Mouse (Mus musculus) cortical plate, adult 2 months (tissue): Measurements from ENCODE around the gene Dus3l. TPM values are rescaled to one million over a fixed set of nuclear protein-coding genes. Genes with fewer than 3 reads are reported as not detected.
A peak's percentile ranks its signal among the peaks of the same experiment; 100 is the strongest.

Experiments
- H3K27ac ChIP-seq: fragments of 200-500 bp; 2 replicates; pipeline ENCODE4 v1.5.1; 2012; ENCODE audit warnings: low read length, control low read depth, inconsistent platforms; ENCODE audit not compliant: insufficient read depth
- H3K4me1 ChIP-seq: fragments of 200-500 bp; 2 replicates; pipeline ENCODE4 v1.6.1; 2011; ENCODE audit warnings: low read length; ENCODE audit not compliant: control insufficient read depth, insufficient read depth
- H3K4me3 ChIP-seq: fragments of 200-500 bp; 2 replicates; pipeline ENCODE4 v1.5.1; 2011; ENCODE audit warnings: mild to moderate bottlenecking, low read length, control low read depth; ENCODE audit not compliant: insufficient read depth
- CTCF ChIP-seq: fragments of 200-500 bp; IDR thresholded peaks from 2 replicates; pipeline ENCODE4 v1.5.1; 2011; ENCODE audit warnings: mild to moderate bottlenecking, control low read depth, low read length; ENCODE audit not compliant: insufficient read depth; ENCODE audit errors: extremely low read depth
- POLR2A ChIP-seq: fragments of 200-500 bp; IDR thresholded peaks from 2 replicates; pipeline ENCODE4 v1.6.1; 2011; ENCODE audit warnings: mild to moderate bottlenecking, low read length, control low read depth; ENCODE audit not compliant: insufficient read depth; ENCODE audit errors: extremely low read depth
- polyA plus RNA-seq: library from polyadenylated mRNA; depleted of rRNA; stranded (reverse); fragments of >200 nt; gene quantifications from 2 replicates; pipeline ENCODE4 v1.2.3, GENCODE M21; 2012

Gene Dus3l
- polyA plus RNA-seq, 1 experiment, result 137 TPM

DNA sequence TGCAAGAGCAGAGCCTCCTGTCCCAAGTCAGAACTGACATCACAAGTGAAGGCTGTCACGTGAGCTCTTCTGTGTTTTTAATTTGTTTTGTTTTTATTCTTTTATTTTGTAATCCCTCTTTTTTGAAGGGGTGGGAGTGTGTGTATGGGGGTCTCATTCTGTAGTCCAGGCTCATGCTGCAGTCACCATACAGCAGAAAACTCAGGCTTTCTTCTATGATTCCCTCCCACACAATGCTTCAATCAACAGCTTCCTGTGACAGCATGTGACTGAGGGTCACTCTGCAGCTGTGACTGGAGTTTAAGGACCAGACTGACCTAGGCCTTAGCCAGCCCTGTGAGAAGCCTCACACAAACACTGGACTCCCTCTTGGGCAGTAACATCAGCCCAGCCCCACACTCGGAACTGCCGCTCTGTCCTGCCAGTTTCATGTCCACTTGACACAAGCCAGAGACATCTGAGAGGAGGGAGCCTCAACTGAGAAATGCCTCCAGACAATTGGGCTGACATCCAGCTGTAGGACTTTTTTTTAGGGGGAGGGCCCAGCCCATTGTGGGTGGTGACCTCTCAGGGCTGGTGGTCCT lies 14.3 kb downstream of the Dus3l start:
- H3K4me1 ChIP-seq, result no peaks in the 10 kb centered on the region
- TF ChIP-seq POLR2A (no peak), CTCF (no peak)
- no peak overlapping the region for H3K4me3 ChIP-seq
- no peak overlapping the region for H3K27ac ChIP-seq

DNA sequence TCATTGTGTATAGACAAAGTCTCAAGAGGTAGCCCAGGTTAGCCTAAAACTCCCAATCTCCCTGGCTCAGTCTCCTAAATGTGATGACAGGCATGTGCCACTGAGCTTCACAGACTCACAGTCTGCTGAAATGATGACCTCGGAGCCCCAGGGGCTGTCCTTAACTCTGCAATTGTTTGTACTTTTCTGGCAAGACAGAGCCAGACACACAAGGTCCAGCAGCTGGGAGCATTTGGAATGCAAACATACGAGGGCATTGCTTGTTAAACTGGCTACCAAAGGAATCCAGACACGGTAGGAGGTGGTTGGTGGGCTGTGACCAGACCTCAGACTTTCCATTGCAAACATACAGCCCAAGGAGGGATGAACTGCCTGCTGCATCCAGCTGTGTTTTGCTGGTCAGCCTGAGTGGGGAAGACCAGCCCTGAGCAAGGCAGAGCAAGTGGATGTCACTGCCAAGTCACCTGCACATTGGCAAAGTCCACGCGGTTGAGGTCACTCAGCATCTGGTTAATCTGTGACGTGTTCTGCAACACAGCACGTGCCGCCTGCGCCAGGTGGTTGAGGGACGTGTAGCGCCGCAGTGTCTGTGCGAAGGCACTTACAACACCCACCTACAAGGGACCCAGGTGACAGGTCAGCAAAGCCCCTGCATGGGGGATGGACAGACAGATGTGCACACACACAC lies 15.9 kb downstream of the Dus3l start:
- H3K27ac ChIP-seq, result no peak overlapping the region
- H3K4me1 ChIP-seq, result no peaks in the 10 kb centered on the region
- no peak overlapping the region for H3K4me3 ChIP-seq
- TF ChIP-seq POLR2A, result no peak

DNA sequence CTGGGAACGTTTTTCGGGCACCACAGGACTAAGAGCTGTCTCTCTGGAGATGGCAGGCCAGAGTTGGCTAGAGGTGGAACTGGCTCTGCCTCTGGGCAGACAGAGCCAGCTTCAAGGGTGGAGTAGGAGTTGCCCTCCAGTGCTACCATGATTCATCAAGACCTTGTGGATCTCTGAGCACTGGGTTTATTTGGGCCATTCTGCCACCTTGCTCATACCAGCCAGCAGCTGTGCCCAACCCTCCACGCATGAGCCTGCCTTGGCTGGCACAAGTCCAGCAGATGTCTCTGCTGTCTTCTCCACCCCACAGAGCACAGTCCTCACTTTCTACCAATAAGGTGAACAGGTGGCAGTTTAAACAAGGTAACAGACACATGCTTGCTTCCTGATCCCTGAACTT lies 24.3 kb downstream of the Dus3l start:
- Histone ChIP-seq H3K27ac (no peak overlapping the region), H3K4me1 (no peaks in the 10 kb centered on the region), H3K4me3 (no peak overlapping the region)
- no peak for TF ChIP-seq POLR2A
- TF ChIP-seq CTCF, result no peak

DNA sequence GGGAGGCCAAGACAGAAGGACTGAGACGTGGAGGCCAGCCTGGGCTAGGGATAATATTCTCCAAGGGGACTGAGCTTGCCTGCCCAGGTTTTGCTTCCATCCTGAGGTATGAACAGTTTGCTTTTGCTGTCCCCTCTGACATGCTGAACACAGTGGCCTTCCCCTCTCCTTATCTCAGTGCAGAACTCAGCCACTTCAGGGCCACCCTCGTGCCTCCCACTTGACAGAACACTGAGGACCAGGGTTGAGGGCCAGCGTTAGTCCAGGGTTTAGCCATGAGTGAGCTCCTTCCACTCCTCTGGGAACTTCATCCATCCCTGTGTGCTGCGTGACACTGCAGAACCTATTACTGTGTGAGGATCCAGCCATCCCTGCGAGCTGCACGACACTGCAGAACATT lies 24.7 kb downstream of the Dus3l start:
- Histone ChIP-seq H3K27ac (no peak overlapping the region), H3K4me3 (no peak overlapping the region), H3K4me1 (no peaks in the 10 kb centered on the region)
- TF ChIP-seq CTCF (no peak), POLR2A (no peak)

DNA sequence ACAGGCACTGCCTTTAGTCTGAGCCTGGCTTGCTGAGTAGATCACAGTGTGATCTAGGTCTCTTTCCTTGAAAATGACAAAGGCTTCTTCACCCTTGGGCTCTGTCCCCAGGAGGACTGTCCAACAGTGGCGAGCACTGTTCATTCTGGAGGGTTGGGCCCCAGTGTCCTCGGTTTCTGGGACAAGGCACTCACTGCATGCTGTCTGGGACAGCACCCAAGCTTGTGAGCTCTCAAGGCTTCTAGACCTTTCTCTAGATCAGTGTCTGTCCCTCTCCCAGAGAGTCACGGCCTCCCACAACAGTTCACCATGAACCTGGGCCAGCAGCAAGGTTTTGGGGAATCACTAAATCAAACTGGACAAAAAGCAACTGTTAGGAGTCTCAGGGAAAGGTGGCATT lies 28.0 kb downstream of the Dus3l start:
- H3K27ac ChIP-seq, result no peak overlapping the region
- no peak overlapping the region for H3K4me3 ChIP-seq
- TF ChIP-seq CTCF, result no peak
- no peak for TF ChIP-seq POLR2A
- no peaks in the 10 kb centered on the region for H3K4me1 ChIP-seq

DNA sequence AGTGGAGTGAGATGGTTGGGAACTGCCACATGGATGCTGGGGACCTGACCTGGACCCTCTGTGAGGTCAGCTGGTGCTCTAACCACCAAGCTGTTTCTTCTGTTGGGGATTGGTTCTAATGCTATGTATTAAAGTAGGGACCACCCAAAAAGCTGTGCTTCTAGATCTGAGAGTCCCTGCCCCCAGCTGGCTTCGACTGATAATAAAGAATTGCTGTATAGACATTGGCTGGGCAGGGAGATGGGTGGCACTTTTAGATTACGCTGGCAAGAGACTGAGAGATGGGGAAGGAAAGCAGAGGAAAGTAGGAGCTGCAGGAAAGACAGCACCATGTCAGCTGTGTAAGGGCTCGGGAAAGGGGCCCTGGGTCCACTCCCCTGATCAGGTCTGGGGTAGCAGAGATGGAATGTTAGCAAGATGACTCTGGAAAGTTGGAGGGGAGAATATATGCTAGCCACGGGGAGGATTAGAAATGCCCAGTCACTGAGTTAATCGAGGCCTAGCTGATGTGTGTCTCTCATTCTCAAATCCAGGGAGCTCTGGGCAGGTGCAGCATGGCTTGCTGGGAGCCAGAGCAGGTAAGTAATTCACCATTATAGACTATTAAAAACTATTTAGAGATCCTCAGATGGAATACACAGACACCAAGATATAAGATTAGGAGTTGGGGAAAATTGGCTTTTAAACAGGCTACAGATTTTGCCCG lies 29.2 kb downstream of the Dus3l start:
- H3K4me1 ChIP-seq, result no peaks in the 10 kb centered on the region
- H3K4me3 ChIP-seq, result no peak overlapping the region
- H3K27ac ChIP-seq, result no peak overlapping the region
- no peak for TF ChIP-seq POLR2A
- TF ChIP-seq CTCF, result no peak

DNA sequence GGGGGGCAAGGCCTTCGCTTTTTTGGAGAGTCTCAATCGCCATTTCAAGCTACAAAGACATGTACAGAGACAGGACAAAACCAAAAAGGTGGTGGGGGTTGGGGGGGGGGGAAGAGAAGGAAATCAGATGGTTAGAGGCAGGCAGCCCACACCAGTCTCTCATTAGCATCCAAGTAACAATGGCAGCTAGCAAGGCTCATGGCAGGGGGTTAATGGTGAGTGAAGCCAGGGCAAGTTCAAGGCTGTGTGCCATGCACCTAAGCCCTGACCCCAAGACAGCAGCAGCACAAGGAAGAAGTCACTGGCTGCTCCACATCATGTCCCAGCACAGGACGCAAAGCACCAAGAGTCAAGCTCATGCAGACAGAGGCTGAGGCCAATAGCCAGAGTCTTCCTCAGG lies 34.7 kb downstream of the Dus3l start:
- Histone ChIP-seq H3K27ac (no peak overlapping the region), H3K4me1 (no peaks in the 10 kb centered on the region), H3K4me3 (no peak overlapping the region)
- TF ChIP-seq CTCF (no peak), POLR2A (no peak)

DNA sequence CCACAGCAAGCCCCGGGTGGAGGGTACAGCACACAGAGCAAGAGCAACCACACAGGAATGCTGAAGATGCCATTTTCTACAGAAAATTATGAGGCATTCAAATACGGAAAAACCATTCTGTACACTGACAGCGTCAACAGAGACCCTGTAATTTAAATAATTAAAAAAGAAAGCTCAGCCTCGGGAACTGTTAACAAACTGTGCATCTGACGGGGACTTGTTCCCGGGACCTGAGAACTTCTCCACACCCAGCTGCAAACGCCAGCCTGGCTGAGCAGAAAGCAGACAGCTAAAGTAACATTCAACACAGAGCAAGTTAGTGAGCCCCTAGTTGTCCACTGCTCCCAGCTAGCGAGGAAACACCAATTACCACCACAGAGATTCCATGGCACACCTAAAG lies 37.5 kb downstream of the Dus3l start:
- TF ChIP-seq POLR2A (no peak), CTCF (no peak)
- Histone ChIP-seq H3K4me1 (no peaks in the 10 kb centered on the region), H3K27ac (no peak overlapping the region), H3K4me3 (no peak overlapping the region)

DNA sequence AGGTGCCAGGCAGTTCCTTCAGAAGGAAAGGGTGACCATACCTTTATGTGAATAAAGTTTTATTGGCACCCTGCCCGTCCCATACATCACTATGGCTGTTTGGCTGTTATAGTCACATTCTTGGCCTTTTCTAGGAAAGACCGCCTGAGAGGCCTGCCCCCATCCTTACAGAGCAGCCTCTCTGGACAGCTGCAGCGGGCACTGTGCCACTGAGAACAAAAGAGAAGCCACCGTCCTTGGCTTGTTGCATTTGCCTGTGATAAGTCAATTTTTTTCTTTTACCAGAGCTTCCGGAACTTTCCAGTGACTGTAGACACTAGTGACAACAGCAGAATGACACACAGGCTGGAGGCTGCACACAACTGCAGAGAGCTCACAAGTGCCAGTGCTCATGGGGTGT lies 40.4 kb downstream of the Dus3l start:
- Histone ChIP-seq H3K4me1 (no peaks in the 10 kb centered on the region), H3K4me3 (no peak overlapping the region), H3K27ac (no peak overlapping the region)
- TF ChIP-seq POLR2A, result no peak
- TF ChIP-seq CTCF, result no peak

DNA sequence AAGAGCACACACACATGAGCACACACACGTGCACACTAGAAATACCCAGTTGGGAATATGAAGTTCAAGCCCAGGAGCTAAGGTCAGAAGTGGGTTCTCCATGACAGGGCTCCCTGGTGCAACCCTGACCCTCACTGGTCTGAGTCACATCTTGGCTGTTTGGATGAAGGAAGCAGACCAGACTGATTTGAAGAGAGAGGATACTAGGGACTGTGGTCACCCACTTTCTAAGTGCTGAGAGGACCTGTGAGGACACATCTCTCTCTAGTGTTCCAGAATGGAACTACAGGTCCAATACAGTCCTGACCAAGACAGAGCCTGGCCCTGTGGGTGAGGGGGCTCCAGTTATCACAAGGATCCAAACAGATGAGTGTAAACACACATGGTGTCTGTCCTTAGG lies 41.2 kb downstream of the Dus3l start:
- Histone ChIP-seq H3K27ac (no peak overlapping the region), H3K4me1 (no peaks in the 10 kb centered on the region; the same call in 1 of the 2 replicates), H3K4me3 (no peak overlapping the region)
- 0 out of 2 replicates have a peak, but pooled peaks have one; percentile 1 for TF ChIP-seq CTCF
- no peak for TF ChIP-seq POLR2A
